Mouse (Mus musculus) cerebellum, adult 9-11 months (tissue): Measurements from ENCODE around the gene Prrg2.
A peak's percentile ranks its signal among the peaks of the same experiment; 100 is the strongest.
"Not testable (repeated sequence)": the region's sequence is repeated elsewhere in the genome, so short reads cannot be mapped to it uniquely, and the experiment has no call there.

ENCODE experiments used
- DNase-seq: peaks from one replicate; pipeline ENCODE4 v3.0.0; 2022

Prrg2 gene

DNA sequence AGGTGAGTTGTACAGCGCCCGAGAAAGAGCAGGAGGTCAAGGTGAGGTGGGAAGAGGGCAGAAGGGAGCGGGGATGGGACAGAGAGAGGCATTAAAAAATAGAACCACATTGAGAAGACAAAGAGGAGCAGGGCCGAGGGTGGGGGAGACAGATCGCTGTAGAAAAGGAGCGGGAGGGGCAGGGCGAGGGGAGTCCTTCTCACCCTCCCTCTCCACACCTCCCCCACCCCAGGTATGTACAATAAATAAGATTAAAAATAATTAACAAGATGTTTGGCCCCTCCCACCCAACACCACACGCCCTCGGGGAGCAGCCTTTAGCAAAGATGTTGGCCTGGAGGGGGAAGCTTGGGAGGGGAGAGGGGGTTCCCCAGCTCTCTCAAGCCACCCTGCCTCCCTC, 34.7 kb downstream of the Prrg2 start:
- no peak for DNase-seq

DNA sequence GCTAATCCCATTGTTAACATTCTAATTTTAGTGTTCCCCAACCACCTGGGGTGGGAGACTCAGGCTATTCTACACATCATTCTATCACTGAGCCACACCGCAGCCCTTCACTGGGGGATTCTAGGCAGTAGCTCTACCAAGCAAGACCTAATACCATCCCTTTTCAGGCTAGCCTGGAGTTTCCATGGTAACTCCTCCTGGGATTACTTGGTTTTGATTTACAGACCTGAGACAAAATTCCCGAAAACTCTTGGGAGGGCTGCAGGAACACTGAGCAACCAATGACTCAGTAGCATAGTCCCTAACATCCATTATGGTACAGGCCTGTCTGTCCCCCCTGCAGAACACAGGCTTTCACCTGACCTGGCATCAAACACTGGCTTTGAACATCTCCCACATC, 36.2 kb downstream of the Prrg2 start:
- DNase-seq, result no peak

DNA sequence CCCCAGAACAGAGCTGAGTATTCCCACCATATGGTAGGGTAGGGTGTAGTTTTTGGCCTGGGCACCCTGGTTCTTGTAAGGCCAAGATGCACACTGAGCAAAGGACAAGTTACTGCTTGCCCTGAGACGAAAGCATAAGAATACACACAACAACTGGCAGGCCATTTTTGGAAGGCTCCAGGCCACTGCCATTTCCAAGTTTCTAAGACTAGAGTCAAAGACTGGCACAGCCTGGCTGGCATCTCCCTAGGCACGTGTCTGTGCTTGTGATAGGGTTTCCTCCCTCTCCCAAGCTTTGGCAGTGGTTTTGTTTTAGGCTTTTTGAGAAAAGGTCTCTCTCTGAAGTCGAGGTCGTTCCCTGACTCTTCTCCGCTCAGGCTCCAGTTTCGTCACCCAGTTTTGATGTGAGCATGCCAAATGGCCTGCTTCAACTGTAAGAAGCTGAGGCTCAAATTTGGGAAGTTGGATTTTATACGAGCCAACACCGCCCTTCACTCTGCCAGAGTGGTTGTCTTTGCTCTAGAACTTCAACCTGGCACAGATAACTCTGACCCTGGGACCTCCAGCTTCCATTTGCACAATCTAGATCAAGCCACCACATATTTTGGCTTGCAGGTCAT, 36.8 kb downstream of the Prrg2 start:
- DNase-seq, result no peak

DNA sequence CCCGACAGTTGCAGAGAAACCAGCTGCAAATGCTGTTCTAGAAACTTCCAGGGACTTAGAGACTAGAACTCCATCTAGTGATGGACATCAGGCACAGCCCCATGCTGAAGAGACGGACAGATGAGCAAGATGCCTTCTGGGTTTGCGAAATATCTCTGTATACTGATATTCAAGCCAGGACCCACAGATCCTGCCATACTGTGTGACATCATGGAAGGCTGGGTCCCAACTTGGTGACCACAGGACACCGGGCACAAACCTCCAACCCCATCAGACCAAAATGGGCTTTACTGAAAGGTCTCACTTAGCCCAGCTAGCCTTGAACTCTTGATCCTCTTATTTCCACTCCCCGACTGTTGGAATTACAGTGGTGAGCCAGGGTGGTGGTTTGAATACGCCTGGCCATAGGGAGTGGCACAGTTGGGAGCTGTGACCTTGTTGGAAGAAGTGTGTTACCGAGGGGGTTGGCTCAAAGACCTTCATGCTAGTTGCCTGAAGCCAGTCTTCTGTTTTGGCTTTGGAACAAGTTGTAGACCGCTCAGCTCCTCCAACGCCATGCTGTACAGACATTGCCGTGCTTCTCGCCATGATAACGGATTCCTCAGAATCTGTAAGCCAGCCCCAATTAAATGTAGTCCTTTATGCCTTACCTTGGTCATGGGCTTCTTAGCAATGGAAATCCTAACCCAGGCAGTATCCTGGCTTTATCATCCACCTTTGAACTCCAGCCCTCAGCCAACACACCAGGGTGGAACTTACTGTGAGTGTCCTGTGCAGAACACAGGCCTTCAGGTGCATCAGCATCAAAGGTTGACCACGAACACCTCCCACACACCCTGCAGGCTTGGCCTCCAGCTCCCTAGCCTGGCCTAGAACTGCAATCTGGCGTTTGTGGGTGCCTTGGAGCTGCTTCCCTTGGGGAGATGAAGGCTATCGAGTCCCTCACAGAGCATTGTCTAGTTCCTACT, 37.9 kb downstream of the Prrg2 start:
- no peak for DNase-seq

DNA sequence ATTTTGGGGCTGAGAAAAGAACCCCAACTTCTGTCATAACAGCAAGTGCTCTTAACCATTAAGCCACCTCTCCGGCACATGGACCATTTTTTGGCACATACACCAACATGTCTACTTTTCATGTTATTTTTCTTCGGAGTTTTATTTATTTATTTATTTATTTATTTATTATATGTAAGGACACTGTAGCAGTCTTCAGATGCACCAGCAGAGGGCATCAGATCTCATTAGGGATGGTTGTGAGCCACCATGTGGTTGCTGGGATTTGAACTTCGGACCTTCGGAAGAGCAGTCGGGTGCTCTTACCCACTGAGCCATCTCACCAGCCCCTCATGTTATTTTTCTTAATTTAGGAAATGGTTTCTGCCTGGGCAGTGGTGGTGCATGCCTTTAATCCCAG, 38.8 kb downstream of the Prrg2 start:
- DNase-seq, result not testable (repeated sequence)

DNA sequence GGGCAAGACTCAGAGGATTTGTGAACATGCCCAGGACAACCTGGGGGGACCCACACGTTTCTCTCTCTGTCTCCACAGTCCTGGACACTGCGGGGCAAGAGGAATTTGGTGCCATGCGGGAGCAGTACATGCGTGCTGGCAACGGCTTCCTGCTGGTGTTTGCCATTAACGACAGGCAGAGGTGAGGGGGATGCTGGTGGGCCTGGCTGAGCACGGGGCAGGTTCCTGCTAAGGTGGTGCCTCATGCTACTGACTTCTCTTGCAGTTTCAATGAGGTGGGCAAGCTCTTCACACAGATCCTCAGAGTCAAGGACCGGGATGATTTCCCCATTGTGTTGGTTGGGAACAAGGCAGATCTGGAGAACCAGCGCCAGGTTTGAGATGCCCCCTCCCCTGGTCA, 42.3 kb downstream of the Prrg2 start:
- DNase-seq, result no peak

DNA sequence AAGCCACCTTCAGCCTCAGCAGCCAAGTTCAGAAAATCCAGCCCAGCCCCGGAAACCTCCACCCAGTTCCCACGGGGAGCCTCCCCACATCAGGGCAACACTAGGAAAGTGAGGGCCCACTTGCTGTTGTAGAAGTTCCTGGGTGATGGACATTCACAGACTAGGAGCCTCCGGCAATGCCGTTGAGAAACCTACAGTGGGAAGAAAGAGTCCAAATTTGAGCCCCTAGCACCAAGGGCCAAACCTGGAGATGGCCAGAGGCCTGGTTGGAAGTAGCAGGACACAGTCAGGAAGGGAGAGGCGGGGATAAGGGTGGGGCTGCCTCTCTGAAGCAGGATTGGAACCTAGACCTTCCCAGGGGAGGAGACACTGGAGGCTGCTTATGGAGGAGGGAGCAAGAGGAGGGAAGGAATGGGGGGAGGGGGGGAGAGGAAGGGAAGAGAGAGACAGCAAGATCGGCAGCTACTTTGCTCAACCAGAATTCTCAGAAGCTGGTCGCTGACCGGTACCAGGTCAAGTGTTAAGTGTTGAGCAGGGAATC, 43.4 kb downstream of the Prrg2 start:
- DNase-seq, result peak; percentile 66

DNA sequence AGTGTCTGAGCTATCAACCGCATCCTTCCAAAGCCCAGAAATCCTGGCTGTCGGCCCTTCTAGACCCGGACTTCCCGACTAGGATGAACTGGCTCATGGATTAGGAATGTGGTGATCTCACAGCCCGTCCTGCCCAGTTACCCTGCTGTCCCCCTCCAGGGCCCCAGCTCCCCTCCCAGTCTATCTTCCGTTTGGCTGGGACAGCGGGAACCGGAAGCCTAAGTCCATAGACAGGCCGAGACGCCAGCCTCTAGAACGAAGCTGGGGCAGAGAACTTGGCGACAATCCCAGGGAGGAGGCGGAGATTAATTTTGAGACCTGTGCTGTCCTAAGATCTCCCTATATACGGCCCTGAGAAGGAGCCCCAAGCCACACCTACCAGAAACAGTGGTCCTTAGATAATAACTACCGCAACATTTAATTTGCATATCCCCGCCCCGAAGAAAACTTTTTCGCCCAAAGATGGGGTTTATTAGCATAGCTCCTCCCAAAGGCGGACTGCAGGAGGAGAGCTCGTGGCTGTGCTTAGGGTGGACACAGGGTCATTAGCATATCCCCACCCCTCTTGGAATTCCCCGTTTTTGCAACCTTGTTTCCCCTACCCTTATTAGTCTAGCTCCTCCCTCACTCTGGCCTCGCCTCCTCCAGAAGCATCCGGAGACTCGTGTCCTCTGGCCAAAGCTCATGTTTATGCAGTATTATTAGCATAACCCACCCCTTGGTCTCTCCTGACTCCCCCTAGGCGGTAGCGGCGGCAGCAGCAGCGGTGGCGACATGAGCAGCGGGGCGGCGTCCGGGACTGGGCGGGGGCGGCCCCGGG, 45.0 kb downstream of the Prrg2 start, which contains the start of gene Rras:
TSS of gene Rras (plus strand) at position 720 of the 820 bp plus-strand sequence.
- peak; percentile 93 for DNase-seq

DNA sequence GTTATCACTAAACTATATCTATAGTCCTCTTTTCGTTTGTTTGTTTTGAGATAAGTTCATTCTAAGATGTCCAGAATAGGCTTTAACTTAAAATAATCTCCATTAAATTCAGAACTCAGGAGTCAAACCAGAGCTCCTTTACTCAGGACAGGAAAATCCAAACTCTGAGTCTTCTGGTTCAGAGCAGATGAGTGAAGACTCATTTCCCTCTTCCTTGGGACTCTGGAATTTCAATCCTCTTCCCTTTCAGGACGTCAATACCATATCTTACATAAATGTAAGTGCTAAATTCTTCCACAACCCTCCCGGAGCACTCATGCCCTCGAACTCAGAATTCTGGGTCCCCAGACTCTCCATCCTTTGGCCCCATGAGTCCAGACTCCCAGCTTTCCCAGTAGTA, 45.7 kb downstream of the Prrg2 start:
- DNase-seq, result no peak

DNA sequence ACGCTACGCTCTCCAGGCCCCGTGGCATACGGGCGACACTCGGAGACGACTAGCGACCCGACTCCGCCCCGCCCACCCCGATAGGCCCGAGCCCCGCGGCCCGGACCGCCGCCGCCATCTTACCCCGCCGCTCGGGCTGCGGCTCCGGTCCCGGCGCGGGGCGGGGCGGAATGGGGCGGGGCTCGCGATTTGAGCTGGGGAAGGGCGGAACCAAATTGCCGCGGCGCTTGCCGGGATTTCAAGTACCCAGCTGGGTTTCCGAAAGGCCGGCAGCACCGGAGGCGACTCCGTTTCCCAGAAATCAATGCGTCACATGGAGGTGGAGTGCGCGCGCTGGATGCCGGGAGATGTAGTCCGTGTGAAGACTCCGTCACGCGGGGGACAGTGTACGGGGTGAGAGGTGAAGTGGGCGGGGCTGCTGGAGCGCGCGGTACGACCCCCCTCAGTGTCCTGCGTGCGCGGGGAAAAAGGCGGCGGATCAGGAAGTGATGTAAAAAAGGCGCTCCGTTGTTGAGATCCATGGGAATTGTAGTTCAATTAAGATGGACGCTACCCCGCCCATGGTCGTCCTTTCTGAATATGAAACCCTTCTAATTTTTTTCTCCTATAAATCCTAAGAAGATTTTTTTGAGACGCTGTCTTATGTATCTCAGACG, 46.4 kb downstream of the Prrg2 start, which contains the start of gene Scaf1:
TSS of gene Scaf1 (minus strand) at position 407 of the 656 bp plus-strand sequence.
- DNase-seq, result peak; percentile 100

DNA sequence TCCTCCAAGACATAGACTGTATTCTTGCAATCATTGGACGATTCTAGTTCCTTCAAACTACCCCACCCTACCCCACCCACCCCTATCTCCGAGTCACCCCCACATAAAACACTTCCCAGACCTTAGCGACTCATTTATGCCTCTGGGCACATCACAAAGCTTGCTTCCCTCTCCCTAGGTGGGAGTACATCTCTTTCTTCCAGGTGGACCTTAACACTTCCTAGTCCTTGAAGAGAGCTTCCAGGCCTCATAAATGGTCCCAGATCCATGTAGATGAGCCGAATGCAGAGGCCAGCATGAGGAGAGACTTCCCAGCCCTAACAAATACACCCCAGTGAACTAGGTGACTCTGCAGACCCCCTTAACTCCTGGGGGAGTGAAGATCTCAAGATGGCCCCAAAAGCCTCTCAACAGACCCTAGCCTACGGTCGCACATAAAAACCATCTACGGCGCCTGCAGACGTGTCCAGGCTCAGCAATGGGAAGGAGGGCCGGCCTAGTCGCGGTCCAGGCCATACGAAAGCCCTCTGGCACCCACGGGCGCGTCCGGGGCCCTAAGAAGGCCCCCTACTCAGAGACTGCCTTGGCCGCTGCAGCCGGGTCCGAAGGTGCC, 47.0 kb downstream of the Prrg2 start:
- DNase-seq, result no peak

DNA sequence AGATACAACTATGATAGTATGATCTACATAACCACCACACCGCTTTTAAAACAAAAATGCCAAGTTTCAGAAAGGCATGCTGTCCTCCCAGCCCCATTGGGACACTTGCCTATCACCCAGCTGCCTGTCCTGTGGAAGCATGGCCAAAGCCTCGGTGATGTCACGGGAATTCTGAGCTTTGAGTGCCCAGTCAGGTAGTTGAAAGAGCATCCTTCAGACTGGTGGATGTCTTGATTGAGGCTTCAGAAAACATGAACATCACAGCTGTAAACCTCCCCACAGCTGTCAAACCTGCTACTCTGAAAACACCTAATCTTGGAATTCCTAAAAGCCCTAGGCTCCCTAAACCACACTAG, 48.4 kb downstream of the Prrg2 start:
- peak; percentile 54 for DNase-seq

DNA sequence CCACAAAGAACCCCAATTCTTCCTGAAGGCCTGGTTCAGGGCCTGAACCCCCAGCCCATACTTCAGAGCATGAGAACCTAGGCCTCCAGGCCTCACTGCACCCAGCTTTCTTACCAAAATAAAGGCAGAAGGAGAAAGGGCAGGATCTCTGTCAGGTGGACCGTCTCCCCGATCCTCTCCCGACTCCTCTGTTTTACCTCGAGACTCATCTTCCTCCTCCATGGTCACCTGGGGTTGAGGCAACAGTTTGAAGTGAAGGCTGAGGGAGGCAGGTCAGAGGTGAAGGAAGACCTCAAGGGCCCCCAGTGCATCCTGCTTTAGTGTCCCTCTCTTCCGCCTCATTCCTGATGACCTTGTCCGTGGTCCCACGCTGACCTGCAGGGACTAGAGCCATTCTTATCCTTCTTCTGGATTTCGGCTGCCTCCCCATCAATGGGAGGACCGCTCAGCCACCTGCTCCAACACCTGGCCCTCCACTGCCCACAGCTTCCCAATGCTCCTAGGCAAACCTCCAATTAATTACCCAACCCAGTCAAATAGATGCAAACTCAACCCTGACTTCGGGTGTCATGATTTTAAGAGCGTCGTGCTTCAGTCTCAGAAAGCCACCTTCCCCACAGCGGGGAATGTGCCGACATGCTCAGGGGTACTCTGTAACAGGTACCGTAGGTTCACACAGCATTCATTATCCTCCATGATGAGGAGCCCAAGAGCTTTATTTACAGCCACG, 48.9 kb downstream of the Prrg2 start:
- peak; percentile 59 for DNase-seq

DNA sequence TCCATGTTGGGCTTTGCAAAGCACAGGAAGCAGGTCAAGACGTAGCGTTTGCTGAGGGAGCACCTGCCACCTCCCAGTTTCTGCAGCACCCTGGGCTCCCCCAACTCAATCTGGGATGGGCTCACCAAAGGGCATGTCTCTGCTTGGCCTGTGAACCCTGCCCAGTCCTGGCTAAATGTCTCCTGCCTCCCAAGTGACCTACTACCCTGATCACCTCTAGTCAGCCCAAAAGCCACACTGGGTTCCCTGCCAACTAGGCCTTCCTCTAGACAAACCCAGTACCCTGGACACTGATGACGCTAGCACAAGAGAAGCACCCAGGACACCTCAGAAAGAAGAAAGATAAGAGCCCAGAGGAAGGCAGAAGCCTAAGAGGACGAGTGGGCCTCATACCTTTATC, 49.7 kb downstream of the Prrg2 start:
- no peak for DNase-seq

DNA sequence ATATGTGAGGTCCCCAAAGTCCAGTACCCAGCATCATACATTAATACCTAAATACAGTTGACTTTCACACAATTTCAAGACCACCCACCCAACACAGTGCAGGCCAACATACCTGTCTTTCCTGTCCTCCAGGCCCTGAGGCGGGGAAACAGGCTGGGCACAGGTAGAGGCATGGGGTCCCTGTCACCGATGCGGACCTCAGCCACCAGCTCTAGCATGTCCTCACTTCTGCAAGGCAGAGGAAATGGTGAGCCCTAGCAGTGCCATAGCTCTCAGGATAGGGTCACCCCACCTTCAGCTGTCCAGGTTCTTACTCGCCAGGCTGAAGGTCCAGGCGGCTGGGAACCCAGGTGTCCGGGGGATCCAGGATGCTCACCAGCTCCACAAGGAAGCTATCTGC, 50.5 kb downstream of the Prrg2 start:
- peak; percentile 36 for DNase-seq

DNA sequence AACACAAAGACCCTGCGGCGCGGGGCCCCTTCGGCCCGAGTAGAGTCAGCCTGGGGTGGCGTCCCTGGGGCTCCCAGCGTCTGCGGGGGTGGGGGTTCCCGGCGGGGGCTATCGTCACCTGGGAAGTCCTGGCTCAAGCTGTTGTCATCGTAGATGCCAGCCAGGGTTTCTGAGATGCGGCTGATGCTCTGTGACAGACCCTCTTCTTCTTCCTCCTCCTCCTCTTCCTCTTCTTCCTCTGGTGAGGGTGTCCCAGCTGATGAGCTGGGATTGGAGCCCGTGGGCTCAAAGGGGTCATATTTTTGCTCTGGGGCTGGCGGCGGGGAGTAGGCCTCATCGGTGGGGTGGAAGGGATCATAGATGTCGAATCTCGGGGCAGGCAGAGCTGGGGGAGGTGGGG, 54.1 kb downstream of the Prrg2 start:
- DNase-seq, result peak; percentile 27

DNA sequence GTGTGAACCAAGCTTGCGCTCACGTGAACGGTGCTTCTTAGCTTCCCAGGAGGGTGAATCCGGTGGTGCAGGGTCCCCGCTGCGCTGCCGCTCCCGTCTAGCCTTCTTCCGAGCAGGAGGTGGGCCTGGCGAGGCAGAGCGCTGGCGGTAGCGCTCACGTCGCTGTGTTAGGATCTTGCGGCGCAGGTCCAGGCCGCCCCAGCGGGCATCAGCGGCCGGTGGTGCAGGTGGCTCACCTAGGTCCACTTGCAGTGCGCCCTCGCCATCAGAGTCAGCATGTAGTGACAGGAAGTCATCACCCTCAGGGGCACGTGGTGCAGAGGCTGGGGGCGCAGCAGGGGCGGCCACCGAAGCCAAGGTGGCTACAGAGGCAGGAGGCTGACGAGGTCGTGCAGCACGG, 54.6 kb downstream of the Prrg2 start:
- peak; percentile 34 for DNase-seq

DNA sequence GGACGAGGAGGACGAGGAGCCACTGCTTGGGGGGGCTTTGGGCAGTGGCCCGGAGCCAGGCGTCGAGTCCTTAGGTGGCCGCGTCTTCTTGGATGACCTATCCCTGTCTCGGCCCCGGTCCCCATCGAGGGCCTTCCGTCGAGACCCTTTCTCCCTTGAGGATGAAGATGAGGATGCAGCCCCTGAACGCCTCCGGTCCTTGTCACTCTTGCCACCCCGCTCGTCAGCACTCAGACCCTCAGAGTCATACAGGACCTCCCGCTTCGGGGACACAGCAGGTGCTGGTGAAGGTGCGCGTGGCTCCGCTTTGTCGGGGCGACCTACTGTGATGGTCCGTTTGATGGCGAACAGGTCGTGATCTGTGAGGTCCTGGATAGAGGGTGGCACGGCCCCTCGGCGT, 55.3 kb downstream of the Prrg2 start:
- DNase-seq, result peak; percentile 42

DNA sequence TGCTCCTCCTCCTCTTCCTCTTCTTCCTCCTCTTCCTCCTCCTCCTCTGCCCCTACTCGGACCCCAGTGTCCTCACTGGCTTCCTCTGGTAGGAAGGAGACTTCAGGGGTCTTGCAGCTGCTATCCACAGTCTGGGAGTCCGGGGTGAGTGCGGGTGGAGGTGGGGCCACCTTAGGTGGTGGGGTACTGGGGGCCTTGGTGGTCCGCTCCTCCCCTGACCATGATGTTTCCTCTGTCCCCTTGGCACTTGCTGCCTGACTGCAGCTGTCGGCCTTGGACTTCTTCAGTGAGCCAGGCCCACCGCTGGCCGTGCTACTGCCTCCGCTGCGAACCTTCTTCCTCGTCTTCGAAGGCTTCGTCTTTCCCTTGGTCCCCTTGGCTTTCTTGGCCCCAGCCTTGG, 56.0 kb downstream of the Prrg2 start:
- DNase-seq, result peak; percentile 31

DNA sequence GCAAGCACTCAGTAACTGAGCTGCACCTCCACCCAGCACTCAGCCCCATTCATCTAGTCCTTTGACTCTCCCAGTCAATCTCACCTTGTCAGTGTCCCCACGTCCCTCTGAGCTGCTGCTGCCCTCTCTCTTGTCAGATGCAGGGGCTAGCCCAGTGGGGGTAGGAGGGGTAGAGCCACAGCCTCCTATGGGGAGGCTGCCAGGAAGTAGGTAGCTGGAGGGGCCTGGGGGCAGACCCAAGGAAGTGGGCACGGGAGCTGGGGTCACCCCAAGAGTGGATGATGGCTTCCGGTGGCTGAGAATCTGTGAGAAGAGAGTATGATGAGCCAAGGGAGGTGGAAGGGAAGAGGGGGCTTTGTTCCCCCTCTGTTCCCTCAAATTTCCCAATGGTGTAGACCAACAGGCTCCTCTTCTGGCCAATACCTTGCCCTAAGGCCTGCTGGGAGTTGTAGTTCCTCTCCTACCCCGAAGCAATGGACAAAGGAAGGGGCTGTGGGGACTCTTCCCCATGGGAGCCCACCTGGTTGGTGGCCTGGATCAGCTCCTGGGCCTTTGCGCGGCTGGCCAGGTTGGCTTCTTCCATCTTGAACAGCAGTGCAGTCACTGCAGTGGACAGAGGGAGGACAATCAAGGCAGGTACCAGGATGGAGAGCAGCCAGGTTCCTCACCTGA, 57.0 kb downstream of the Prrg2 start:
- DNase-seq, result peak; percentile 38

DNA sequence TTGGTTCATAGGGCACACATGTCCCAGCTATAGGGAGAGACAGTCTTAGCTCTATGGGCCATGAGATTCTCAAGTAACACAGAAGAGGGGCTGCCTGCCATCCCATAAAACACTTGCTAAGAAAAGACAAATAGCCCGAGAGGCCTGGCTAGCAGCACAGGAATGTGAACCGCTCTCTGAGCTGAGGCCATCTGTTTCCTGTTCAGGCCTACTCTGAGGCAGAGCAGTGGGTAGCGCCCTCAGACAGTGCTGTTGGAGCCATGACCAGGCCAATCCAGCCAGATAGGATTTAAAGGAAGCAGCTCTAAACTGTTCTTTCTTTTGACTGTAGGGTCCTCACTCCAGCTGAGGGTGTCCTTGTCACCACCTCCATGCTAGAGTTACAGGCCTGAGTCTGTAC, 57.9 kb downstream of the Prrg2 start:
- no peak for DNase-seq
